Mouse (Mus musculus) hindbrain, embryonic 15.5 days (tissue): Measurements from ENCODE around the gene Fryl. TPM values are rescaled to one million over a fixed set of nuclear protein-coding genes. Genes with fewer than 3 reads are reported as not detected.

Experiments used
- ATAC-seq: fragments of 200-750 bp; cut with Nextera tagmentation; 2 replicates; pipeline ENCODE4 v1.8.0; 2017; ENCODE audit warnings: low read depth, moderate number of reproducible peaks, moderate TSS enrichment; ENCODE audit not compliant: low FRiP score
- H3K27ac ChIP-seq: fragments of 300-500 bp; sonication (generic); replicated peaks from 2 replicates; pipeline ENCODE4 v1.5.1; 2015; ENCODE audit warnings: mild to moderate bottlenecking, inconsistent platforms
- H3K27me3 ChIP-seq: fragments of 300-500 bp; sonication (generic); 2 replicates; pipeline ENCODE4 v1.6.1; 2015; ENCODE audit warnings: control low read depth, inconsistent platforms
- H3K36me3 ChIP-seq: fragments of 300-500 bp; sonication (generic); 2 replicates; pipeline ENCODE4 v1.6.1; 2015; ENCODE audit warnings: control low read depth, inconsistent platforms
- H3K4me1 ChIP-seq: fragments of 300-500 bp; sonication (generic); replicated peaks from 2 replicates; pipeline ENCODE4 v1.6.1; 2015; ENCODE audit warnings: control low read depth, inconsistent platforms
- H3K4me2 ChIP-seq: fragments of 300-500 bp; sonication (generic); 2 replicates; pipeline ENCODE4 v1.6.1; 2015; ENCODE audit warnings: moderate library complexity, mild to moderate bottlenecking, inconsistent platforms
- H3K4me3 ChIP-seq: fragments of 300-500 bp; sonication (generic); 2 replicates; pipeline ENCODE4 v1.5.1; 2015; ENCODE audit warnings: mild to moderate bottlenecking, inconsistent platforms
- H3K9ac ChIP-seq: fragments of 300-500 bp; sonication (generic); 2 replicates; pipeline ENCODE4 v1.6.1; 2015; ENCODE audit warnings: inconsistent platforms
- H3K9me3 ChIP-seq: fragments of 300-500 bp; sonication (generic); 2 replicates; pipeline ENCODE4 v1.6.1; 2016; ENCODE audit warnings: control low read depth, inconsistent platforms
- WGBS: fragments of 180-500 bp; shearing (Covaris S2); methylation state at CpG from one replicate; pipeline ENCODE4 v1.1.7; 2015; 5-methylcytosine and 5-hydroxymethylcytosine counted together
- polyA plus RNA-seq: library from polyadenylated mRNA; unstranded; fragments of >200 nt; fragmentation: Nextera tagmentation; extraction: Ambion mirVana; gene quantifications from 2 replicates; pipeline ENCODE4 v1.2.1, GENCODE M21; 2015

The Fryl gene
- polyA plus RNA-seq, 1 experiment from 2014 or later: 40.1 TPM

DNA sequence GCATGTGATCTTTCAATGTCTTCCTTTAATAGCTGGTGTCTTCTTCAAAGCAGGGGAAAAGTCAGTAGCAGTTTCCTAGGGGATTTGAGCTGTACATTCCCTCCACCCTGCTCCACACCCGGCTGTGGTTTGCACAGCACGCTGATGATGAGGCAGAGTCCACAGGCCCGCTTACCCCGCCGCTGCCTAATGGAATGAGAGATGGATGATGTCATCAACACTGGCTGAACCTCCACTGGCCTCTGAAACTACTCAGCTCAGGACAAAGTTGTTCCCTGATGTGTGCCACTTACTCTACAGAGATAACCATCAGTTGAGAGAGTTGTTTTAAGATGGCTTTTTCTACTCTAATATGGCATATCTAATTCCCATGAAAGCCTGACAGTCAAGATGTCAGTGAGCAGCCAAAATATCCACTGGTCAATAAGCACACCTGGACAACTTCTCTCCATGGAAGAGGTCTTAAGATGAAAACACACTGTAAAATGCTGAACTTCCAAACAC is 87.6 kb downstream of the Fryl start:
- 0 out of 2 replicates have a peak, but pooled peaks have one; percentile 35 for ATAC-seq
- WGBS: 24% methylated on average over 5 of the region's 5 CpGs
- Histone ChIP-seq H3K4me2 (peak overlapping the region; percentile 39), H3K4me1 (peaks cover 38% of the 10 kb centered on the region), H3K36me3 (no peaks in the 10 kb centered on the region), H3K9ac (no peak overlapping the region; the same call in 1 of the 2 replicates), H3K27me3 (no peaks in the 10 kb centered on the region), H3K4me3 (no peak overlapping the region), H3K27ac (peak overlapping the region; percentile 52), H3K9me3 (no peaks in the 10 kb centered on the region)

DNA sequence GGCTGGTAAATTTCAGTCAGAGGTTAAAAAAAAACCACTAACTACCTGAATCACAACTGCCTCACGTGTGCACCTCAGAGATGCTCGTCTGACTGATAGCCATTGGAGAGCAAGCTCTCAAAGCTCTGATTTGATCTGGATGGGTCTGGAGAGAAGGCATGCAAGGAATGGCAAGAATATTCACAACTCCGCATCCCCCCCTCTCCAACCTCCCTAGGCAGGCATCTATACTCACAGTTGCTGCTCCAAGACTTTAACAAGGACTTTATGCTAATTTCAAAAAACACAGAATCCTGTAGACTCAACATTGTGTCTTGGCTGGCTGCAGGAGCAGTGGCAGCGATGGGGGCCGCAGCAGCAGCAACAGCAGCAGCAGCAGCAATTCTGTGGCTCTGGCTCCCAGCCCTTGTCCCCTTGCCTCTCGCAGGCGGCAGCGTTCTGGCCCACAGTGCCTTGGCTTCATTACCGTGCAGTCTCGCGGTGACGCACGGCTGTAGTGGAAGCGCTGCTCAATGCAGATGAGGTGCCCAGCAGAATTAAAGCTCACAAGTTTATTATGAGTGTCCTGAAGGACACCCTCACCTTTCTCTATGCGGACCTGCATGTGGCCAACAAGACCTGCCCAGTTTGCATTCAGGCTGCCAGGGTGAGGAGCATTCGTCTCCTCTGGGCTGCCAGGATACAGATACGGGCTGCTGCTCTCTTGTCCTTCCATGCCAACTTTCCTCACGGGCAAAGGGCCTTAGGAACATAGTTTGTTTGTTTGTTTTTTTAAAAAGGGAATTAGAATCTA is 88.2 kb downstream of the Fryl start:
- WGBS: 39% methylated on average over 18 of the region's 18 CpGs
- H3K4me1 ChIP-seq: peaks cover 40% of the 10 kb centered on the region

DNA sequence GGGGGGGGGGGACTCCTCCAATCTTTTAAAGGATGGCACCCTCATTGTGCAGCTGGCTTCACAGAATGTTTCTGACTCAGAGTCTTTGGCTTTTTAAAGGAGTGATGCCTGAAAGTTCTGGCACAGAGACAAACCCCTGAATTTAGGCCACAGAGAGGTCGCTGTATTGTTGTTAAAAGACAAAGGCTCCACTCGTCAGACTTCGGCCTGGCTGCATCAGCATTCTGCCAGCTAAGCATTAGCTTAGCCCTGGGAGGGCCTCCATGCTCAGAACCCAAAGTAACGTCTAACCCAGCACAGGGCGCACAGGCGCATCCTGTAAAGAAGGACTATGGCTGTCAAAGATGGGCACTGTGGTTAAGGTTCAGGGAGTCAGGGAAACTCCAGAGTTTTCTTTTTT is 92.4 kb downstream of the Fryl start:
- no peaks in the 10 kb centered on the region for H3K9me3 ChIP-seq
- no peak overlapping the region for H3K4me3 ChIP-seq
- no peaks in the 10 kb centered on the region for H3K36me3 ChIP-seq
- no peak for ATAC-seq
- peaks cover 39% of the 10 kb centered on the region for H3K4me1 ChIP-seq
- no peak overlapping the region for H3K27ac ChIP-seq
- no peak overlapping the region for H3K9ac ChIP-seq
- no peaks in the 10 kb centered on the region for H3K27me3 ChIP-seq
- H3K4me2 ChIP-seq: no peak overlapping the region
- WGBS: 26% methylated on average over 6 of the region's 6 CpGs

More for the DNA sequence above, 88.2 kb downstream of the Fryl start:
- H3K36me3 ChIP-seq: no peaks in the 10 kb centered on the region
- peak overlapping the region; percentile 39 for H3K4me2 ChIP-seq
- no peaks in the 10 kb centered on the region for H3K27me3 ChIP-seq
- H3K9ac ChIP-seq: peak overlapping the region; percentile 37
- no peak overlapping the region for H3K4me3 ChIP-seq
- peak; percentile 71 for ATAC-seq
- peak overlapping the region; percentile 52 for H3K27ac ChIP-seq
- no peaks in the 10 kb centered on the region for H3K9me3 ChIP-seq

DNA sequence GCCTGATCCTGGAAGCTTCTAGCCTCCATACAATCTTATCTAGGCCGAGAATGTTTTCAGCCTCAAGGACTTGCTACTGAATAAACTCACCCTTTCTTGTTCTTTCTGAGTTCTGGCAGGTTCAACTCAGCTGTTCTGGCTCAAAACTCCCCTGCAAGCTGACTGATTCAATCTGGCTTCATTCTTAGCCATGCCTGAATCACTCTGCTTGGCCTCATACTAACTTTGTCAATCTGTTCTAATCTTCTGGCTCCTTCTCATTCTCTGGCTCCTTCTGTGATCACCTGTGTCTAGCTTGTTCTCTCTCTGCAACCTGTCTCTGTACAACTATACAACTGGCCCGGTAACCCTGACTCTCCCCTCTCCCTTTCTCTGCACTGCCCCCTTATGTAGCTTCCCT is 93.9 kb downstream of the Fryl start:
- Histone ChIP-seq H3K4me1 (peaks cover 24% of the 10 kb centered on the region), H3K4me3 (no peak overlapping the region), H3K9me3 (no peaks in the 10 kb centered on the region), H3K27ac (0 out of 2 replicates have a peak overlapping the region, but pooled peaks have one; percentile 12), H3K4me2 (no peak overlapping the region), H3K36me3 (no peaks in the 10 kb centered on the region), H3K27me3 (no peaks in the 10 kb centered on the region), H3K9ac (no peak overlapping the region)
- WGBS: 80% methylated on average over 2 of the region's 2 CpGs
- ATAC-seq: no peak

- peak; percentile 68 for ATAC-seq
These were observed 96.0 kb downstream of the Fryl start for GRCm38 (mm10) chr5:73160440-73160839.

GRCm38 (mm10) chr5:73157502-73157901 is 98.9 kb downstream of the Fryl start:
- no peaks in the 10 kb centered on the region for H3K9me3 ChIP-seq
- H3K27me3 ChIP-seq: no peaks in the 10 kb centered on the region
- no peak overlapping the region for H3K9ac ChIP-seq
- no peak overlapping the region for H3K4me2 ChIP-seq
- no peak for ATAC-seq
- no peak overlapping the region for H3K27ac ChIP-seq
- 71% methylated on average over 6 of the region's 6 CpGs for WGBS
- no peaks in the 10 kb centered on the region for H3K36me3 ChIP-seq
- H3K4me3 ChIP-seq: no peak overlapping the region
- H3K4me1 ChIP-seq: peaks cover 24% of the 10 kb centered on the region

More at GRCm38 (mm10) chr5:73160440-73160839, 96.0 kb downstream of the Fryl start:
- Histone ChIP-seq H3K9me3 (no peaks in the 10 kb centered on the region), H3K4me3 (no peak overlapping the region), H3K4me2 (no peak overlapping the region), H3K36me3 (no peaks in the 10 kb centered on the region), H3K9ac (no peak overlapping the region), H3K27me3 (no peaks in the 10 kb centered on the region), H3K4me1 (peaks cover 31% of the 10 kb centered on the region), H3K27ac (peak overlapping the region; percentile 37; the same call in 1 of the 2 replicates)
- 55% methylated on average over 9 of the region's 9 CpGs for WGBS

GRCm38 (mm10) chr5:73157009-73157408 is 99.4 kb downstream of the Fryl start:
- no peak overlapping the region for H3K4me2 ChIP-seq
- H3K27me3 ChIP-seq: no peaks in the 10 kb centered on the region

DNA sequence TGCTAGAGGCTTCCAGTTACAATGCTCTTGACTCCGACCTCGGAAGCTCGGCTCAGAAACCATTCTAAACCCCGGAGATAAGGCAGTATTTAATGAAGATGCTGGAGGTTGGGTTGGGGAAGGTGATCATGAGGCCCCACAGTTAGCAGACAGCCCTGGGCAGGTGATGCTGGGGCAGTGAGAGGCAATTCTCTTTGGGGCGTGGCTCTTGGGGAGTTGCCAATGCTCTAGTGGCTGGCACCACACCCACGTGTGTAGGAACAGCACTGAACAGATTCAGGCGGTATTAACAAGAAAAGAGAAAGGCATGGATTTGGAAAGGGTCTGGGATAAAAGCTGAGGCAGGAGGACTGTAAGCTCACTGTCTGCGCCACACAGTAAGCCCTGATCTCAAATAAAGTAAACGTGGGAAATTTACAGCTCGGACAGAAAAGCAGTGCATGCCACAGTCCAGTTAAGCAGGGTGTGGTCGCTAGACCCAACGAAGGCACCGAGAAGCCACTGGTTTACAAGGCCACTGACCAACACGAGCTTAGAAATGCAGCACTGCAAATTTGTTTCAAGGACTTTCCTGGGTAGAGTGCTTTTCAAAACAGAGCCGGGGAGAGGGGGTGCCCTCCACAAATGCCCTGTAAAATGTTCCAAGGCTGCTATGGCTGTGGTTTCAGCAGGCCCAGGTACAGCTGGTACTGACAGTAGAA is 100.0 kb downstream of the Fryl start:
- Histone ChIP-seq H3K36me3 (no peaks in the 10 kb centered on the region), H3K4me1 (peaks cover 15% of the 10 kb centered on the region), H3K4me3 (no peak overlapping the region), H3K27me3 (no peaks in the 10 kb centered on the region), H3K9ac (no peak overlapping the region), H3K27ac (no peak overlapping the region), H3K4me2 (no peak overlapping the region), H3K9me3 (no peaks in the 10 kb centered on the region)
- WGBS: 88% methylated on average over 15 of the region's 15 CpGs
- ATAC-seq: no peak

More at GRCm38 (mm10) chr5:73157009-73157408, 99.4 kb downstream of the Fryl start:
- no peak overlapping the region for H3K27ac ChIP-seq
- no peak overlapping the region for H3K9ac ChIP-seq
- H3K4me3 ChIP-seq: no peak overlapping the region
- no peaks in the 10 kb centered on the region for H3K9me3 ChIP-seq
- H3K36me3 ChIP-seq: no peaks in the 10 kb centered on the region
- WGBS: 79% methylated on average over 5 of the region's 5 CpGs
- peaks cover 19% of the 10 kb centered on the region for H3K4me1 ChIP-seq
- no peak for ATAC-seq

DNA sequence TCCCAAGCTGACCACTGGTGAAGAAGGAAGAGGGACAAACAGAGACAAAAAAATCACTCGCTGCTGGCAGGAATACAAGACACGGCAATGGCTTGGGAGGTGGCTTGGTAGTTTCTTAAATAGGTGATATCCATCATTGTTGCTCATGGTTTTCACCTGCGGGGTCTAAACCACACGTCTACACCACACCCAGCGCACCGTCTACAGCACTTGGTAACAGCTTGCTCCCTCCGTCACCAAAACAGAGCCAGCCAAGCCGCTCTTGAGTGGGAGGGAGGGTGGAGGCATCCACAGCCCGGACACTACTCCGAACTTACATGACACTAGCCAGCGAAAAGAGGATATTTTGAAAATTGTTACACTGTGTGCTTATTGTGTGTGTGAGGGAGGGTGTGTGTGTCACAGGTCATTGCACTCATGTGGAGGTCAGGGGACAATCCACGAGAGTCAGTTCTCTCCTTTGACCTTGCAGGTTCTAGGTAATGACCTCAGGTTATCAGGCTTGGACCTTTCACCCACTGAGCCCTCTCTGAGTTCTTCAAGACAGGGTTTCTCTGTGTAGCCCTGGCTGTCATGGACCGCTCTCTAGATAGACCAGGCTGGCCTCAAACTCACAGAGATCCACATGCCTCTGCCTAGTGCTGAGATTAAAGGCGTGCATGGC is 102.5 kb downstream of the Fryl start:
- no peak for ATAC-seq
- H3K9me3 ChIP-seq: no peaks in the 10 kb centered on the region
- H3K9ac ChIP-seq: no peak overlapping the region

DNA sequence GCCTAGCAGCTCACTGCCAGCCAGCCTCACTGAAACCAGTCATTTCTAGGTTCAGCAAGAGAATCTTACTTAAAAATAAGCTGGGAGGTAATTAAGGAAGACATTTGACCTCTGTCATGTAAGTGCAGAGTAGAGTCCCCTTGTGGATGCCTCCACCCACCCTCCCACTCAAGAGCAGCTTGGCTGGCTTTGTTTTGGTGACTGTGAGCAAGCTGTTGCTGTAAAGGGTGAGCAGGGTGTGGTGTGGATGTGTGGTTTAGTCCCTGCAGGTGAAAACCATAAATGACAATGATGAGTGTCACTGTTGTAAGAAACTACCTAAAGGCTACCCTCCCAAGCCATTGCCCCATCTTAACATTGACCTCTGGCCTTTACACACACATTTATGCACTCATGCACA is 104.2 kb downstream of the Fryl start:
- no peak for ATAC-seq
- Histone ChIP-seq H3K27me3 (no peaks in the 10 kb centered on the region), H3K36me3 (0 out of 2 replicates have a peak, but pooled peaks cover under 1% of the 10 kb centered on the region), H3K4me1 (peaks cover 6% of the 10 kb centered on the region; the same call in 1 of the 2 replicates), H3K4me2 (no peak overlapping the region), H3K4me3 (no peak overlapping the region), H3K27ac (no peak overlapping the region), H3K9me3 (no peaks in the 10 kb centered on the region), H3K9ac (no peak overlapping the region)

More for the DNA sequence above, 102.5 kb downstream of the Fryl start:
- WGBS: 94% methylated on average over 14 of the region's 14 CpGs
- H3K4me2 ChIP-seq: no peak overlapping the region
- H3K36me3 ChIP-seq: no peaks in the 10 kb centered on the region
- H3K27me3 ChIP-seq: no peaks in the 10 kb centered on the region
- H3K4me1 ChIP-seq: peaks cover 7% of the 10 kb centered on the region; the same call in 1 of the 2 replicates
- no peak overlapping the region for H3K27ac ChIP-seq
- no peak overlapping the region for H3K4me3 ChIP-seq

DNA sequence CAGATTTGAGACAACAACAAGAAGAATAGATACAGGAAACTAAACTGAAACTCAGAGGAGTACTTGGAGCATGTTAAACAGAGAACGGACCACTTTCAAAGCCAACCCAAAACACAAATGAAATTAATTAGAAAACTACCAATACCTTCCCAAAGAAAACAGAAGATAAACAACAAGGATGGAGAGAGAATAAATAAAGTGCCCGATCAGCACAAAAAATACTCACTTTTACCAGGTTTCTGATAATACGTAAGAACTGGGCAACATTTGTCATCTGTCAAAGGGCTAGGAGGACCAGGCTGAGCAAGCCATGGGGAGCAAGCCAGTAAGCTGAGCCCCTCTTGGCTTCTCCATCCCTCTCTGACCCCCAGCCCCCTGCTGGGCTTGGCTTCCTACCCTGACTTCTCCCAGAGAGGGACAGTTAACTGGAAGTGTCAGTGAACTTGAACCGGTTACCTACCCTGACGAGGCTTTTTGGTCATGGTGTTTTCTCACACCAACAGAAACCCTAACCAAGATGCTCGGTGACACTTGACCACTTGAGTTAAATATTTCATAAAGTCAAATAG is 105.5 kb downstream of the Fryl start:
- H3K27me3 ChIP-seq: no peaks in the 10 kb centered on the region
- H3K36me3 ChIP-seq: peaks cover 11% of the 10 kb centered on the region; the same call in 1 of the 2 replicates
- WGBS: 86% methylated on average over 6 of the region's 6 CpGs
- H3K9ac ChIP-seq: no peak overlapping the region
- H3K4me3 ChIP-seq: no peak overlapping the region
- no peaks in the 10 kb centered on the region for H3K9me3 ChIP-seq
- H3K4me1 ChIP-seq: no peaks in the 10 kb centered on the region
- no peak for ATAC-seq
- no peak overlapping the region for H3K27ac ChIP-seq
- H3K4me2 ChIP-seq: no peak overlapping the region
